Mouse (Mus musculus) retina, postnatal 1 day (tissue): ENCODE results near the gene Fkbp5.
"Not testable (repeated sequence)": the region's sequence is repeated elsewhere in the genome, so short reads cannot be mapped to it uniquely, and the experiment has no call there.

Experiments
- DNase-seq: peaks from one replicate; pipeline ENCODE4 v3.0.0-alpha.2; 2012

The Fkbp5 gene

GRCm38 (mm10) chr17:28517441-28517955 lies at the start of gene Fkbp5:
Gene Fkbp5, minus strand, starts transcription at chr17:28517527.
- peak; percentile 85 for DNase-seq

- no peak for DNase-seq
Measured at GRCm38 (mm10) chr17:28565181-28565580, 47.9 kb upstream of the Fkbp5 start.

- DNase-seq = no peak
Measured at GRCm38 (mm10) chr17:28561613-28562012, 44.3 kb upstream of the Fkbp5 start.

GRCm38 (mm10) chr17:28560598-28560997 lies 43.3 kb upstream of the Fkbp5 start, which contains the start of gene Clps:
Gene Clps, minus strand, starts transcription at chr17:28560766.
- no peak for DNase-seq

- no peak for DNase-seq
Measured at GRCm38 (mm10) chr17:28557772-28558171, 40.4 kb upstream of the Fkbp5 start.

- DNase-seq = peak; percentile 88
Measured at GRCm38 (mm10) chr17:28556635-28557396, 39.5 kb upstream of the Fkbp5 start.

- not testable (repeated sequence) for DNase-seq
Measured at GRCm38 (mm10) chr17:28554021-28554420, 36.7 kb upstream of the Fkbp5 start.

- peak; percentile 80 for DNase-seq
Measured at GRCm38 (mm10) chr17:28553040-28553793, 35.9 kb upstream of the Fkbp5 start.

- no peak for DNase-seq
Measured at GRCm38 (mm10) chr17:28549111-28549510, 31.8 kb upstream of the Fkbp5 start, which contains the start of gene Clpsl2. Gene Clpsl2, plus strand, starts transcription at chr17:28549411.

GRCm38 (mm10) chr17:28548550-28548949 lies 31.2 kb upstream of the Fkbp5 start:
- no peak for DNase-seq

GRCm38 (mm10) chr17:28546925-28547324 lies 29.6 kb upstream of the Fkbp5 start:
- no peak for DNase-seq

- no peak for DNase-seq
Measured at GRCm38 (mm10) chr17:28537881-28538280, 20.6 kb upstream of the Fkbp5 start.

GRCm38 (mm10) chr17:28533327-28533726 lies 16.0 kb upstream of the Fkbp5 start:
- DNase-seq = no peak

- DNase-seq = no peak
Measured at GRCm38 (mm10) chr17:28532557-28532956, 15.2 kb upstream of the Fkbp5 start.

GRCm38 (mm10) chr17:28531946-28532345 lies 14.6 kb upstream of the Fkbp5 start:
- DNase-seq = peak; percentile 73

- DNase-seq = no peak
Measured at GRCm38 (mm10) chr17:28530506-28530905, 13.2 kb upstream of the Fkbp5 start, which contains the start of gene Armc12. Gene Armc12, plus strand, starts transcription at chr17:28530806.

- DNase-seq = no peak
Measured at GRCm38 (mm10) chr17:28529116-28529515, 11.8 kb upstream of the Fkbp5 start.

- DNase-seq = peak; percentile 86
Measured at GRCm38 (mm10) chr17:28528043-28528351, 10.7 kb upstream of the Fkbp5 start.

- no peak for DNase-seq
Measured at GRCm38 (mm10) chr17:28527184-28528042, 10.1 kb upstream of the Fkbp5 start.

GRCm38 (mm10) chr17:28524831-28525430 lies 7.6 kb upstream of the Fkbp5 start:
- DNase-seq = no peak

GRCm38 (mm10) chr17:28524009-28524695 lies 6.8 kb upstream of the Fkbp5 start:
- no peak for DNase-seq
